Mouse (Mus musculus) neural tube, embryonic 12.5 days (tissue): Measurements from ENCODE around the gene Dennd4c. TPM values are rescaled to one million over a fixed set of nuclear protein-coding genes. Genes with fewer than 3 reads are reported as not detected.
A peak's percentile ranks its signal among the peaks of the same experiment; 100 is the strongest.

ENCODE experiments used
- ATAC-seq: fragments of 200-750 bp; cut with Nextera tagmentation; 2 replicates; pipeline ENCODE4 v1.8.0; 2017; ENCODE audit warnings: low read depth, mild to moderate bottlenecking, moderate TSS enrichment, moderate library complexity; ENCODE audit not compliant: low FRiP score
- H3K27ac ChIP-seq: fragments of 300-500 bp; sonication (generic); 2 replicates; pipeline ENCODE4 v1.5.1; 2016
- H3K27me3 ChIP-seq: fragments of 300-500 bp; sonication (generic); replicated peaks from 2 replicates; pipeline ENCODE4 v1.6.1; 2016; ENCODE audit warnings: mild to moderate bottlenecking
- H3K36me3 ChIP-seq: fragments of 300-500 bp; sonication (generic); 2 replicates; pipeline ENCODE4 v1.6.1; 2016; ENCODE audit warnings: mild to moderate bottlenecking
- H3K4me1 ChIP-seq: fragments of 300-500 bp; sonication (generic); 2 replicates; pipeline ENCODE4 v1.6.1; 2016
- H3K4me2 ChIP-seq: fragments of 300-500 bp; sonication (generic); replicated peaks from 2 replicates; pipeline ENCODE4 v1.6.1; 2016; ENCODE audit warnings: mild to moderate bottlenecking
- H3K4me3 ChIP-seq: fragments of 300-500 bp; sonication (generic); 2 replicates; pipeline ENCODE4 v1.5.1; 2016
- H3K9ac ChIP-seq: fragments of 300-500 bp; sonication (generic); 2 replicates; pipeline ENCODE4 v1.6.1; 2016; ENCODE audit warnings: mild to moderate bottlenecking
- H3K9me3 ChIP-seq: fragments of 300-500 bp; sonication (generic); 2 replicates; pipeline ENCODE4 v1.6.1; 2016; ENCODE audit warnings: mild to moderate bottlenecking
- WGBS: fragments of 180-500 bp; shearing (Covaris S2); methylation state at CpG from one replicate; pipeline ENCODE4 v1.1.7; 2016; 5-methylcytosine and 5-hydroxymethylcytosine counted together
- polyA plus RNA-seq: library from polyadenylated mRNA; unstranded; fragments of >200 nt; fragmentation: Nextera tagmentation; extraction: Ambion mirVana; gene quantifications from 2 replicates; pipeline ENCODE4 v1.2.1, GENCODE M21; 2016

Dennd4c gene
- polyA plus RNA-seq, 1 experiment from 2014 or later, result 5.0 TPM

DNA sequence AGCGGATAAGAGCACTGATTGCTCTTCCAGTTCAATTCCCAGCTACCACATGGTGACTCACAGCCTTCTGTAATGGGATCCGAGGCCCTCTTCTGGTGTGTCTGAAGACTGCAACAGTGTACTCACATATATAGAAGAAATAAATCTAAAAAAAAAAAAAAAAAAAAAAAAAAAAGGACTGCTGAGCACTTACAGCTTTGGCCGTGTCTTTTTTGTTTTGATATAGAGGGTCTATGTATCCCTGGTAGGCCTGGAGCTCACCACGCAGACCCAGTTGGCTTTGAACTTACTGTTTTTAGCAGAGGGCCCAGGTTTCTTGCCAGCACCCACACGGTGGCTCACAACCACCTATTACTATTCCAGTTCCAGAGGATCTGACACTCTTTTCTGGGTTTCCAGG, 115.7 kb downstream of the Dennd4c start:
- ATAC-seq, result no peak
- WGBS, result 82% methylated on average over 5 of the region's 5 CpGs
- no peak overlapping the region for H3K4me2 ChIP-seq
- H3K27ac ChIP-seq, result no peak overlapping the region
- no peak overlapping the region for H3K4me3 ChIP-seq
- no peak overlapping the region for H3K9ac ChIP-seq
- H3K36me3 ChIP-seq, result no peaks in the 10 kb centered on the region
- H3K27me3 ChIP-seq, result no peaks in the 10 kb centered on the region
- no peaks in the 10 kb centered on the region for H3K9me3 ChIP-seq
- no peaks in the 10 kb centered on the region for H3K4me1 ChIP-seq

- no peak overlapping the region for H3K27ac ChIP-seq
- H3K4me1 ChIP-seq, result peaks cover 7% of the 10 kb centered on the region; the same call in 1 of the 2 replicates
- H3K27me3 ChIP-seq, result no peaks in the 10 kb centered on the region
- no peak for ATAC-seq
- no peak overlapping the region for H3K4me2 ChIP-seq
- no peak overlapping the region for H3K4me3 ChIP-seq
- no peak overlapping the region for H3K9ac ChIP-seq
- no peaks in the 10 kb centered on the region for H3K36me3 ChIP-seq
- no peaks in the 10 kb centered on the region for H3K9me3 ChIP-seq
Observed at GRCm38 (mm10) chr4:86871988-86872387, 123.6 kb downstream of the Dennd4c start.

GRCm38 (mm10) chr4:86873072-86873471, 124.7 kb downstream of the Dennd4c start:
- Histone ChIP-seq H3K9ac (no peak overlapping the region), H3K27ac (no peak overlapping the region), H3K4me2 (no peak overlapping the region), H3K36me3 (no peaks in the 10 kb centered on the region), H3K4me3 (no peak overlapping the region), H3K27me3 (no peaks in the 10 kb centered on the region), H3K4me1 (peaks cover 7% of the 10 kb centered on the region; the same call in 1 of the 2 replicates), H3K9me3 (no peaks in the 10 kb centered on the region)
- WGBS, result 59% methylated on average over 4 of the region's 4 CpGs
- ATAC-seq, result no peak

GRCm38 (mm10) chr4:86874146-86874847, 125.9 kb downstream of the Dennd4c start, which contains the start of gene Acer2:
TSS of gene Acer2 (plus strand) at chr4:86874396.
- ATAC-seq, result peak; percentile 92
- Histone ChIP-seq H3K4me2 (peak within 1 kb of the TSS; percentile 93), H3K4me1 (peaks cover 7% of the 10 kb centered on the region; the same call in 1 of the 2 replicates), H3K9ac (peak within 1 kb of the TSS; percentile 68), H3K27me3 (no peaks in the 10 kb centered on the region), H3K9me3 (no peaks in the 10 kb centered on the region), H3K36me3 (no peaks in the 10 kb centered on the region), H3K4me3 (peak within 1 kb of the TSS; percentile 64), H3K27ac (no peak within 1 kb of the TSS)
- WGBS, result under 1% methylated on average over 60 of the region's 60 CpGs

DNA sequence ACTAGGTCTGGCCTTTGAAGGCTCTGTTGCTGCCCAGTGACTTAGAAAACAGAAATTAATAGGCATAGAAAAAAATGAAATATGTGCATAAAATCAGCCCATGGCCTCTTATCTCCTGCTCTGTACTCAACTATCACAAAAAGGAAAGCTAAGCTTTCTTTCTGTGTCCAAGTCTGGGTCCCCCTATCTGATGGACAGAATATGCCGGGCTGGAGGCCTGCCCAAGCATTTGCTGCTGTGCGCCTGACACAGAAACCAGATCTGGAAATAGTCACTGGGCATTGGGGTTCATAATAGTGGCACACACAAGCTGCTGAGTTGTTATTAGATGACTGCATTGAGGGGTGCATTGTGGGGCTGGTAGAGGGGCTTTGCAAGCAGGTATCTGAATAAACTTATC, 131.1 kb downstream of the Dennd4c start:
- Histone ChIP-seq H3K4me1 (peaks cover 3% of the 10 kb centered on the region; the same call in 1 of the 2 replicates), H3K4me2 (no peak overlapping the region), H3K27me3 (no peaks in the 10 kb centered on the region), H3K9me3 (no peaks in the 10 kb centered on the region), H3K4me3 (no peak overlapping the region), H3K27ac (no peak overlapping the region), H3K36me3 (no peaks in the 10 kb centered on the region), H3K9ac (no peak overlapping the region)
- WGBS, result 95% methylated on average over 2 of the region's 2 CpGs
- no peak for ATAC-seq

DNA sequence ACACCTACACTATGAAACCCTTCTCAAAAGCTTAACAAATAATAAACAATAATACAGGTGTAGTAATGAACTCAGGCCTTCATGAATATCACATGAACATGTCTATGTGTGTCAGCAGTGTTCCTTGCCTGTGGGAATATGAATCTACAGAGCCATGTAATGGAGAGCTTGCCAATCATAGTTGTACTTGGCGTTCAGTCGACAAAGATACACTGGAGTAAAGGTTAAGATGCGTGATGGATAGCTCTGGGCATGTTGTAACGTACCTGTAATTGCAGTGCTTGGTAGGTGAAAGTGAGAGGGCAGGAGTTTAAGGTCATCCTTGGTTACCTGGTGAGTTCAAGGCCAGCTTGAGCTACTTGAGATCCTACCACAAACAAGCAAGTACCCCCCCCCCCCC, 132.8 kb downstream of the Dennd4c start:
- Histone ChIP-seq H3K9me3 (no peaks in the 10 kb centered on the region), H3K4me2 (no peak overlapping the region), H3K27me3 (no peaks in the 10 kb centered on the region), H3K27ac (no peak overlapping the region), H3K4me3 (no peak overlapping the region), H3K36me3 (no peaks in the 10 kb centered on the region), H3K9ac (no peak overlapping the region), H3K4me1 (no peaks in the 10 kb centered on the region)
- WGBS, result 88% methylated on average over 4 of the region's 4 CpGs
- no peak for ATAC-seq

DNA sequence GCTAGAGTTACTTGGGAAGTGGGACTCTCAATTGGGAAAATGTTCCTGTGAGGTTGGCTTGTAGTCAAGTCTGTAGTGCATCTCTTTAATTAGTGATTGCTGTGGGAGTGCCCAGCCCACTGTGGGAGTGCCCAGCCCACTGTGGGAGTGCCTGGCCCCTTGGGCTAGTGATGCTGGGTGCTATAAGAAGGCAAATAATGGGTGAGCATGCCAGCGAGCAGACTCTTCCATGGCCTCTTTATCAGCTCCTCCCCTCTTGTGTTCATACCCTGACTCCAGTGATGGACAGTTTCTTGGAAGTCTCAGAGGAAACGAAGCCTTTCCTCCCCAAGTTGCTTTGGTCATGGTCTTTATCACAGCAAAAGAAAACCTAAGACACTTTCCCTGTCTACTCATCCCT, 134.1 kb downstream of the Dennd4c start:
- Histone ChIP-seq H3K27me3 (no peaks in the 10 kb centered on the region), H3K9me3 (no peaks in the 10 kb centered on the region), H3K9ac (no peak overlapping the region), H3K4me1 (no peaks in the 10 kb centered on the region), H3K27ac (no peak overlapping the region), H3K4me2 (no peak overlapping the region), H3K36me3 (no peaks in the 10 kb centered on the region), H3K4me3 (no peak overlapping the region)
- 63% methylated on average over 2 of the region's 2 CpGs for WGBS
- no peak for ATAC-seq

GRCm38 (mm10) chr4:86884945-86885344, 136.6 kb downstream of the Dennd4c start:
- no peak overlapping the region for H3K9ac ChIP-seq
- H3K27ac ChIP-seq, result no peak overlapping the region
- no peaks in the 10 kb centered on the region for H3K36me3 ChIP-seq
- ATAC-seq, result 0 out of 2 replicates have a peak, but pooled peaks have one; percentile 29
- H3K4me3 ChIP-seq, result no peak overlapping the region
- H3K4me1 ChIP-seq, result no peaks in the 10 kb centered on the region
- no peak overlapping the region for H3K4me2 ChIP-seq
- no peaks in the 10 kb centered on the region for H3K27me3 ChIP-seq
- H3K9me3 ChIP-seq, result no peaks in the 10 kb centered on the region
- WGBS, result 37% methylated on average over 4 of the region's 4 CpGs

- Histone ChIP-seq H3K9ac (no peak overlapping the region), H3K9me3 (no peaks in the 10 kb centered on the region), H3K4me2 (peak overlapping the region; percentile 42), H3K4me1 (no peaks in the 10 kb centered on the region), H3K36me3 (no peaks in the 10 kb centered on the region), H3K4me3 (no peak overlapping the region), H3K27me3 (no peaks in the 10 kb centered on the region), H3K27ac (no peak overlapping the region)
- no peak for ATAC-seq
- WGBS, result 57% methylated on average over 12 of the region's 12 CpGs
Observed at GRCm38 (mm10) chr4:86885790-86886159, 137.4 kb downstream of the Dennd4c start.

GRCm38 (mm10) chr4:86886160-86886878, 138.0 kb downstream of the Dennd4c start:
- Histone ChIP-seq H3K27me3 (no peaks in the 10 kb centered on the region), H3K9ac (no peak overlapping the region), H3K27ac (no peak overlapping the region), H3K4me3 (no peak overlapping the region), H3K36me3 (no peaks in the 10 kb centered on the region), H3K4me1 (no peaks in the 10 kb centered on the region), H3K9me3 (no peaks in the 10 kb centered on the region), H3K4me2 (peak overlapping the region; percentile 42)
- 52% methylated on average over 18 of the region's 18 CpGs for WGBS
- ATAC-seq, result no peak

- Histone ChIP-seq H3K9ac (no peak overlapping the region), H3K4me3 (no peak overlapping the region), H3K4me1 (no peaks in the 10 kb centered on the region), H3K9me3 (no peaks in the 10 kb centered on the region), H3K36me3 (no peaks in the 10 kb centered on the region), H3K27me3 (no peaks in the 10 kb centered on the region), H3K4me2 (no peak overlapping the region), H3K27ac (no peak overlapping the region)
- 69% methylated on average over 5 of the region's 5 CpGs for WGBS
- no peak for ATAC-seq
Observed at GRCm38 (mm10) chr4:86887879-86888278, 139.5 kb downstream of the Dennd4c start.

- Histone ChIP-seq H3K36me3 (no peaks in the 10 kb centered on the region), H3K27ac (no peak overlapping the region), H3K4me2 (no peak overlapping the region), H3K9me3 (no peaks in the 10 kb centered on the region), H3K9ac (no peak overlapping the region), H3K27me3 (no peaks in the 10 kb centered on the region), H3K4me1 (no peaks in the 10 kb centered on the region), H3K4me3 (no peak overlapping the region)
- WGBS, result 84% methylated on average over 7 of the region's 7 CpGs
- ATAC-seq, result no peak
Observed at GRCm38 (mm10) chr4:86897411-86897810, 149.1 kb downstream of the Dennd4c start.
